Mouse (Mus musculus) limb, embryonic 10.5 days (tissue): ENCODE data around the gene Frs3. TPM values are rescaled to one million over a fixed set of nuclear protein-coding genes. Genes with fewer than 3 reads are reported as not detected.

Experiments
- DNase-seq: peaks from one replicate; pipeline ENCODE4 v3.0.0-alpha.2; 2017; ENCODE audit warnings: low spot score
- H3K27ac ChIP-seq: fragments of 300-500 bp; sonication (generic); 2 replicates; pipeline ENCODE4 v1.5.1; 2016; ENCODE audit warnings: mild to moderate bottlenecking
- H3K27me3 ChIP-seq: fragments of 300-500 bp; sonication (generic); 2 replicates; pipeline ENCODE4 v1.6.1; 2016; ENCODE audit warnings: low read depth, mild to moderate bottlenecking; ENCODE audit not compliant: poor library complexity, severe bottlenecking
- H3K36me3 ChIP-seq: fragments of 300-500 bp; sonication (generic); 2 replicates; pipeline ENCODE4 v1.6.1; 2016; ENCODE audit warnings: mild to moderate bottlenecking, moderate library complexity
- H3K4me1 ChIP-seq: fragments of 300-500 bp; sonication (generic); 2 replicates; pipeline ENCODE4 v1.6.1; 2016
- H3K4me3 ChIP-seq: fragments of 300-500 bp; sonication (generic); 2 replicates; pipeline ENCODE4 v1.5.1; 2016; ENCODE audit warnings: mild to moderate bottlenecking, moderate library complexity
- H3K9me3 ChIP-seq: fragments of 300-500 bp; sonication (generic); replicated peaks from 2 replicates; pipeline ENCODE4 v1.6.1; 2016; ENCODE audit warnings: mild to moderate bottlenecking
- WGBS: fragments of 180-500 bp; shearing (Covaris S2); methylation state at CpG from one replicate; pipeline ENCODE4 v1.1.7; 2016; 5-methylcytosine and 5-hydroxymethylcytosine counted together
- polyA plus RNA-seq: library from polyadenylated mRNA; unstranded; fragments of >200 nt; fragmentation: Nextera tagmentation; extraction: Ambion mirVana; gene quantifications from 2 replicates; pipeline ENCODE4 v1.2.1, GENCODE M21; 2016

Frs3 gene
- polyA plus RNA-seq, 1 experiment from 2014 or later, result 7.3 TPM

DNA sequence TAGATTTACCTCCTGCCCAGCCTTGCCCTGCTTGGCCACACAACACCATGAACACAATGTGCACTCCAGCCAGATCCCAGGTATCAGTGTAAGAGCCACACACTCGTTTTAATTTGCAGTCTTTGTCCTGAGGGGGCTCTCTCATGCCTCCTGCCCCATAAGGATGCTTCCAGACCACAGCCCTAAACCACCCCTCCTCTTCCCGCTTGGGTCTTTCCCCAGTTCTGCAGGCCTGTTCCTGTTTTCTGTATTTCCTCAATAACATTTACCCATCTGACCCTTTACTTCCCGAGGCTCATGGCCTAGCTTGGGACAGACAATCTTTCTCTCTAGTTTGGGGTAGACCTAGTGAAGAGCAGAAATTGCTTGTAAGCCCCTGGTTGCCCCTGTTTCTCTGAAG is 26.2 kb downstream of the Frs3 start:
- WGBS, result 66% methylated on average over 3 of the region's 3 CpGs
- Histone ChIP-seq H3K27ac (no peak overlapping the region), H3K9me3 (no peaks in the 10 kb centered on the region), H3K4me1 (no peaks in the 10 kb centered on the region), H3K27me3 (no peaks in the 10 kb centered on the region), H3K4me3 (no peak overlapping the region), H3K36me3 (no peaks in the 10 kb centered on the region)
- no peak for DNase-seq

DNA sequence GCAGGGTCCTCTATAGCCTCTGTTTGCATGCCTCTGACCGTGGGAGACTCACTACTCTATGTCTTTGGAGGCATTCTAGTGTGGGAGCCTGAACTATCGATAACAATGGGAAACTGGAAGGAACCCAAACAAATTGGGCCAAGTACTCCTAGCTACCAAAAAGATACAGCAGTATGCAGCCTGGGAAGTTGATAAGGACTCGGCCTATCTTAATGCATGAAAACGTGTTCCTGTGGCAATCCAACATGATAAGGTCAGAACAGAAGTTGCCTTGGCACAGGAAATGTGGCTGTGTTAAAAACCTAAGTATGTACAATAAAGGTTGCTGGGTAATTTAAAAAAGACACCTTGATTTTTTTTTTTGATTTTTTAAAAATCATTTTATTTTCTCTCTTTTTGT is 32.4 kb downstream of the Frs3 start:
- 86% methylated on average over 4 of the region's 4 CpGs for WGBS
- H3K4me1 ChIP-seq, result no peaks in the 10 kb centered on the region
- no peak for DNase-seq
- no peaks in the 10 kb centered on the region for H3K36me3 ChIP-seq
- 0 out of 2 replicates have a peak, but pooled peaks cover 4% of the 10 kb centered on the region for H3K27me3 ChIP-seq
- H3K4me3 ChIP-seq, result no peak overlapping the region
- no peaks in the 10 kb centered on the region for H3K9me3 ChIP-seq
- H3K27ac ChIP-seq, result no peak overlapping the region

DNA sequence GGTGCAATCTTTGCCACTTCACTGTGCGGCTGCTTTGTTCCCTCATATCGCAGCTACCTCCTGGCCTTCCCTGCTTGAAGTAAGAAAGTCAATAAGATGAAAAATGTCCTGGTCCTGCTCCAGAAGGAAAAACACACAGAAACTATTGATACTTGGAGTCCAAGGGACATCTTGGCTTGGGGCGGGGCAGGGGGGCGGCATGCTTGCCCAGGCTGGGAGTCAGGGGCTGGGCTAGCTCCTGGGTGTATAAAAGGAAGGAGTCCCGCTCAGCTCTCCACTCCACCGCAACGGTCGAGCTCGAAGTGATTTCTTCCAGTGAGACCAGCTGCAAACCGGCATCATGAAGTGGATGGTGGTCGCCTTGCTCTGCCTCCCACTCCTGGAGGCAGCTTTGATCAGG is 37.7 kb downstream of the Frs3 start, which contains the start of gene Pgc:
Pgc (plus strand) TSS at position 277 of the 400 bp plus-strand sequence.
- H3K36me3 ChIP-seq, result no peaks in the 10 kb centered on the region
- no peaks in the 10 kb centered on the region for H3K9me3 ChIP-seq
- 0 out of 2 replicates have a peak, but pooled peaks cover 9% of the 10 kb centered on the region for H3K27me3 ChIP-seq
- no peak for DNase-seq
- H3K27ac ChIP-seq, result no peak within 1 kb of the TSS
- H3K4me1 ChIP-seq, result no peaks in the 10 kb centered on the region
- no peak within 1 kb of the TSS for H3K4me3 ChIP-seq
- 78% methylated on average over 11 of the region's 11 CpGs for WGBS

DNA sequence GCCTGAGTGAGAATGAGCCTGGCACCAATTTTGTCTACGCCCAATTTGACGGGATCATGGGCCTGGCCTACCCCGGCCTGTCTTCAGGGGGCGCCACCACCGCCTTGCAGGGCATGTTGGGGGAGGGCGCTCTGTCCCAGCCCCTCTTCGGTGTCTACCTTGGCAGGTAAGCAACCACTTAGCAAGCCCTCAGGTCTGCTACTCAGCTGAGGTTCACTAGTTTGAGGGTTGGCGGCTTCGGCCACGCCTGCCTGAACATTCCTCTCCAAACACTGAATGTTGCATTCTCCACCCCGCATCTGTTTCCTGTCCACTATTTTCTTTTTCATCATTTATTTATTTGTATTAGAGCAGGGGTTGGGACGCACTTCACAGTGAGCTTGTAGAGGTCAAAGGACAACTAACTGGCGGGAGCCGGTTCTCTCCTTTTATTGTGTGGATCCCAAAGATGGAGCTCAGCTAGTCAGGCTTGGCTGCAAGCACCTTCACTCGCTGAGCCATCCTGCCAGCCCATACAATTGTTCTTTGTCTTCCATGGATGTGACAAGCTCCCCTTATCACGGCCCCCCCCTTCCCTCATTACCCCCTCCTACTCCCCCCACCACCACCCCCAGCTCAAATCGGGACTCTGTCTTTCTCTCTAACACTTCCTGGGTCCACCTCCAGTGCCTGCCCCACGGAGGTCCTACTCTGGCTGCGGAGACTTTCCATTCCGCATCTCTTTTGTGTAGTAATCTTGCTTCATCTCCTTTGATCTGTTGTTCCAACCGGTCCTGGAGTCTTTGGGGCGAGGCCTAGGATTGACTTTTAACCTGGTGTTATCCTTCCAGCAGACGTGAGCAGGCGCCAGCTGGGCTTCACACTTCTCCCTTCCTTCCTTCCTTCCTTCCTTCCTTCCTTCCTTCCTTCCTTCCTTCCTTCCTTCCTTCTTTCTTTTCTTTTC is 42.1 kb downstream of the Frs3 start:
- WGBS, result 67% methylated on average over 24 of the region's 24 CpGs
- no peak overlapping the region for H3K4me3 ChIP-seq
- H3K4me1 ChIP-seq, result no peaks in the 10 kb centered on the region
- H3K36me3 ChIP-seq, result no peaks in the 10 kb centered on the region
- H3K27ac ChIP-seq, result no peak overlapping the region; the same call in 1 of the 2 replicates
- no peak for DNase-seq
- peaks cover 22% of the 10 kb centered on the region; the same call in 1 of the 2 replicates for H3K27me3 ChIP-seq
- no peaks in the 10 kb centered on the region for H3K9me3 ChIP-seq

DNA sequence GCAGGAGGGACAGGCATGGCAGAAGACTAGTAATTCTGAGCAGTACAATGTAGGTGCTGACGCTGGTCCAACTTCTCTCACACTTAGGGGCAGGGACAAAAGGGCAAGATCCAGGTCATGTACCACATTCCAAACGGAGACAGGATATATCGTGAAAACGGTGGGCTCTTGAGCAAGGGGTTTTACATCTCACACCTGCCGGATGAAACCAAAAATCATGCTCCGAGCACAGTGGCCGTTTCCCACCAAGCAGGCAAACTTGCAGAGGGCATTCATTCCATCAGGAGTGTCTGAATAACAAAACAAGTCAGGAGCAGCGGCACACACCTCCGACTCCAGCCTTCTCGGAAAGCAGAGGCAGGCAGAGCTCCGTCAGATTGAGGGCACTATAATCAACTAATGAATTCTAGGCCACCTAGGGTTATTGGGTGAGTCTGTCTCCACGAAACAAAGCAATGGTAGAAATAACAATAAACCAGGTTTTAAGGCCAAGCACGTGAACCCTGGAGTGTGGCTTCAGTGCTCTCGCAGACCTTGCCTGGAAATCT is 46.8 kb downstream of the Frs3 start:
- Histone ChIP-seq H3K4me3 (no peak overlapping the region), H3K27ac (no peak overlapping the region), H3K27me3 (peaks cover 51% of the 10 kb centered on the region), H3K9me3 (no peaks in the 10 kb centered on the region), H3K36me3 (no peaks in the 10 kb centered on the region), H3K4me1 (peaks cover 33% of the 10 kb centered on the region)
- WGBS, result 73% methylated on average over 14 of the region's 14 CpGs
- DNase-seq, result no peak

DNA sequence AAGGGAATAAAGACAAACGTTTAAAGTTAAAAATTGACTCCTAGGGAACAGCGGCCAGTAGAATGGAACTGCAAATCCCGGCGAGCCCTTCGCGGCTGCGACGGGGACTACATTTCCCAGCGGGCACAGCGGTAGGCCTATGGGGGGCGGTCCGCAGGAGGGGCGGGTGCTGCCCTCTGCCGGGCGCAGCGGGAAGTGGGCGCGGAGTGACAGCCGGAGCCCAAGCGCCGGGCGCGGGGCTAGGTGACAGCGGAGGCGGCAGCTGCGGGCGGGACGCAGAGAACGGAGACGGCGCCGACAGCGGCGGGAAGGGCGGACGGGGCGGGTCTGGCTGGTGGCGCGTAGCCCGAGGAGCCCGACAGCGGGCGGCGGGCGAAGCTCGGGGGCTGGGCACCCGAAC is 48.0 kb downstream of the Frs3 start, which contains the start of gene Tfeb:
Tfeb (plus strand) TSS at position 175 of the 400 bp plus-strand sequence.
- peaks cover 61% of the 10 kb centered on the region for H3K27me3 ChIP-seq
- peak; percentile 98 for DNase-seq
- H3K4me3 ChIP-seq, result peak within 1 kb of the TSS; percentile 66
- H3K4me1 ChIP-seq, result peaks cover 35% of the 10 kb centered on the region
- no peaks in the 10 kb centered on the region for H3K36me3 ChIP-seq
- peak within 1 kb of the TSS; percentile 80 for H3K27ac ChIP-seq
- under 1% methylated on average over 47 of the region's 47 CpGs for WGBS
- H3K9me3 ChIP-seq, result no peaks in the 10 kb centered on the region

DNA sequence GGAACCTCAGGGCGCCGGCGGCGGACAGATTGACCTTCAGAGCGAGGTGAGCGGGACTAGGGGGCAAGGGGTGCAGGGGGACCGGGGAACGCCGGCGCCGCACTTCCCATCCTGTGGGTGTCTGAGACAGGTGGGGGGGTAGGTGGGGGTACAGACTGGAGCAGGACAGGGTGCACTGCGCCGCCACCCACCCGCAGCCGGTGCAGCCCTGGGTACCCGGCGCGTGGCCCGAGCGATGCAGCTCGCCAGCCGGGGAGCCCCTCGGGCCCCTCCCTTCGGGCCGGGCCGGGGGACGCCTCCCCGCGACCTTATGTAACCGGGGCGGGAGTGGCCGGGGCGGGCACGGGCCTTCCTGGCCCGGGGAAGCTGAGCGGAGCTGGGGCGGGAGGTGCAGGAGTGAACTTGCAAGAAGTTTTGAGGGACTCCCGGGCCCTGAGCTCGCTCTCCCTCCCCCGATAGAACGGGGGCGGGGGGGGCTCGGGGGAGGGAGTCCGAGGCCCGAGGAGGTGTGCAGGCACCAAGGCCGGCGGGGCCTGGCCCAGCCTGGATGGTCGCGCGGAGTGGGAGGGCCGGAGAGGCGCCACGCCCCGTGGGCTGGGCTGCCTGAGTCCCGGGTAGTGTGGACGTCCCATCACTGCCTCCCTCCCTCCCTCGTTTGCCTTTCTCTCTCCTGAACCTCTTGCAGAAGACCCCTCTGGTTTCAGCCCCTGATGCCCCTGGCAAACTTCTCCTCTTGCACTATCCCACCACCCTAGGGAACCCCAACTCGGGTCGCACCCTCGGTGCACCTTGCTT is 48.6 kb downstream of the Frs3 start:
- peak; percentile 83 for DNase-seq
- no peaks in the 10 kb centered on the region for H3K9me3 ChIP-seq
- peaks cover 35% of the 10 kb centered on the region for H3K4me1 ChIP-seq
- no peaks in the 10 kb centered on the region for H3K36me3 ChIP-seq
- peak overlapping the region; percentile 66 for H3K4me3 ChIP-seq
- under 1% methylated on average over 54 of the region's 60 CpGs for WGBS
- H3K27ac ChIP-seq, result peak overlapping the region; percentile 80
- peaks cover 60% of the 10 kb centered on the region for H3K27me3 ChIP-seq

DNA sequence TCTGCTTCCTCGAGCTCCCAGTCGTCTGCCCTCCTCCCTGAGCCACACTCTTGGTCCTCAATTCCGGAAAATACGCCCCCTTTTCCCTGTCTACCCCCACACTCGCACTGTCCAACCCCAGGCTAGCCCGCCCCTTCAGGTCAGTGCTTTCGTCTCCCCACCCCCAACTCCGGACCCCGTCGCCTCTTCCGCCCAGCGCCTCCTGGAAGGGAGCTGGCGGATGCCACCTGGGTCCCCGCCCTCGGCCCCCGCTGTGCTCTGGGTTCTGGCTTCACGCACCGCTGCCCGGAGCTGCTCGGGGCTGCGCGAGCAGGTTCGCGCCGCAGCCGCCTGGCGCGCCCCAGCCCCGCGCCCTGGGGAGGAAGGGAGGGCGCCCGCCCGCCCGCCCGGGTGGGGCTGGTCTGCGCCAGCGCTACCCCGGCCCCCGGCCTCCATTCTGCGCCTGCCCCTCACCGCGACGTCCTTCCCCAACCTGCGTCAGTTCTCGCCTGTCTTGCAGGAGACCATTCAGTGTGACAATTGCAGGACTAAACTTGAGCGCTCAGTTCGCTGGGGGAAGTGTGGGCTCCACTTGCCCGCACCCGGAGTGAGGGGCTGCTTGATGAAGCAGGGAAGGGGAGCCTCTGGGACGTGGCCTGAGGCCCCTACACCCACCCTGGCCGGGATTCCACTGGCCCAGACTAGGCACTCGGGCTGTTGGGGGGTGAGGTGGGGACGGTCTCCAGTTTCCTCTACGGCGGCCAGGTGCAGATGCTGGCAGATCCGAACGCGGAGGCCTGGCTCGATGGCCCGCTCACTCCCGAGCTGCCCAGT is 49.4 kb downstream of the Frs3 start:
- peak; percentile 54 for DNase-seq
- WGBS, result under 1% methylated on average over 61 of the region's 61 CpGs
- peak overlapping the region; percentile 66 for H3K4me3 ChIP-seq
- H3K4me1 ChIP-seq, result peaks cover 38% of the 10 kb centered on the region
- H3K36me3 ChIP-seq, result no peaks in the 10 kb centered on the region
- H3K9me3 ChIP-seq, result no peaks in the 10 kb centered on the region
- peak overlapping the region; percentile 80 for H3K27ac ChIP-seq
- H3K27me3 ChIP-seq, result peaks cover 63% of the 10 kb centered on the region

DNA sequence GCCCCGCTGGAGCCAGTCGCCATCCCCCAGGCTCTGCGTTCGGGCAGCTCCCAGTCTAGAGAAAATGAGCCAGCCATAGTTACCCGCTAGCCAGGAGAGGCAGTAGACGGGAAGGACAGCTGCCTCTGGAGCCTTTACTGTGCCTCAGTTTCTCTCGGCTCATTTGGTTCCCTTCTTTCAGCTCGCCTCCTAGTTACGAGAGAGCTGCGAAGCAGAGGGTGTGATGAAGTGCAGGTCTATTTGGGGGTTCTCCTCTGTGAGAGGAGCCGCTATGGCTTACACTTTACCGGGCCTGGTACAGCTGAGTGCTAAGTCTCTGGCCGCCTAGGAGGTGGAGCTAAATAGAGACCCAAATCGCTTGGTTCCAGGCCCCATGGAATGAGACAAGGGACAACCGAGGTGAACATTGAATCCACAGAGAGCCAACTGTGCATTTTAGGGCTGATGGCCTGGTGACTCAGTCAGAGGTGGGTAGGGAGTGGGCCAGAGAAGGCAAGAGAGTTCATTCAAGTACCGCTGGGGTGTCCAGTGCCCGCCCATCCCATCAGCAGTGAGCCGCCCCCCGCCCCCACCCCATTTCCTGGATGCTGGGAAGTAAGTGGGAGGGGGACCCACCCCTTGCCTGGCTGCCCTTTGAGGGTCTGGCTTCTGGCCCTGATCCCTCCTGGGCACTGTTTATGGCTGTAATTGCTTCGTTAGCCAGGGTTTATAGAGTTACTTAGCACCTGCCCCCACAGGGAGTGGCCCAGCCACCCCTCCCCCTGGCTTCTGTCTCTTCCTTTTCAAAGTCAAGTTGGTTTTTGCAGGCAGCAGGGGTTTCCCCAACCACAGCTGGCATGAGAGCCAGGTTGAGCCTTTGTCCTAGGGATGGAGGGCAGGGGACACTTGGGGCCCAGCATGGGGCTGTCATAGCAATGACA is 50.3 kb downstream of the Frs3 start:
- no peaks in the 10 kb centered on the region for H3K36me3 ChIP-seq
- H3K27me3 ChIP-seq, result peaks cover 64% of the 10 kb centered on the region
- 2% methylated on average over 20 of the region's 20 CpGs for WGBS
- peak; percentile 54 for DNase-seq
- H3K4me3 ChIP-seq, result peak overlapping the region; percentile 66
- H3K9me3 ChIP-seq, result no peaks in the 10 kb centered on the region
- H3K27ac ChIP-seq, result peak overlapping the region; percentile 80
- H3K4me1 ChIP-seq, result peaks cover 38% of the 10 kb centered on the region

DNA sequence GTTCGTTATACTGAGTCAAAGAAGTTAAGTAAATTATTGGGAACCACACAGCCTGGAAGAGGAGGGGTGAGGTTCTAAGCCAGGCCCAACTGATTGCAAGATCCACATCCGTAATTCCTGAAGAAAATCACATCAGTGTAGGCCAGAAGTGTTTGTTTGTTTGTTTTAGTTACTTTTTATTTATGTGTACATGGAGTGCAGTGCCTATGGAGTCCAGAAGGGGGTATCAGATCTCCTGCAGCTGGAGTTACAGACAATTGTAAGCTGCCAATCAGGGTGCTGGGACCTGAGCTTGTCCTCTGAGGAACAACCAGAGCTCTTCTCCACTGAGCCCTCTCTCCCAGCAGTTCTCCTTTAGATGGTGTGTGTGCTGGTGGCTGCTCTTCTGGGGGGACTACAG is 51.4 kb downstream of the Frs3 start:
- Histone ChIP-seq H3K27ac (no peak overlapping the region), H3K4me1 (peaks cover 38% of the 10 kb centered on the region), H3K9me3 (no peaks in the 10 kb centered on the region), H3K36me3 (no peaks in the 10 kb centered on the region), H3K4me3 (no peak overlapping the region), H3K27me3 (peaks cover 64% of the 10 kb centered on the region)
- no peak for DNase-seq
- 52% methylated on average over 2 of the region's 2 CpGs for WGBS

DNA sequence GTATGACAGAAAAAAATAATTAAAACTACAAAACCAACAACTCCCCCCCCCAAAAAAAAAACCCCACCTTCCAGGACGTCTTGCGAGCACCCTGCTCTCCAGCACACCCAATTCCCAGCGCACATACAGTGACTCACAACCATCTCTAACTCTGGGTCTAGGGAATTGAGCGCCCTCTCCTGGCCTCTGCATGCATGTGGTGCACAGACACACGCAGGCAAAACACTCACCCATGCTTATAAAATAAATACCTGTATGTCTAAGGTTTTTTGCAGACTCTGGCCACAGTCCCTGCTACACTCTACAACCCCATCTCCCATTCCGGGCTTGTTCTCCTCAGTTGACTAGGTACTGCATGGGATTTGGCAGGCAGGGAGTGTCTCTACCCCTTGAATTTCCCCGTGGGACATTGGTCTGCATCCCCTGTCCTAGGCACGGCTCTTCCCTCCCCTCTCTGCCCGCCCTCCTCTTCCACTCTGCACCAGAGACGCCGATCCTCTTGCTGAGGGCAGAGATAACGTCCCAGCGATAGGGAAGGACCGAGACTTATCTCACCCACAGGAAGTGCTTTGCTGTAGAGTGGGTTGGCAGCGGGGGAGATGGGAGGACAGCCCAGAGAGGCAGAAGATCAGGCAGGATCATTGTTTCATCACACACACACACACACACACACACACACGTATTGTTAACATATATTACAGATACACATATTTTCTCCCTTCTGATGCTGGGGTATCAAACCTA is 54.3 kb downstream of the Frs3 start:
- DNase-seq, result no peak

More for the DNA sequence above, 54.3 kb downstream of the Frs3 start:
- Histone ChIP-seq H3K27me3 (peaks cover 52% of the 10 kb centered on the region), H3K4me3 (no peak overlapping the region), H3K9me3 (no peaks in the 10 kb centered on the region), H3K4me1 (peaks cover 25% of the 10 kb centered on the region), H3K36me3 (no peaks in the 10 kb centered on the region), H3K27ac (no peak overlapping the region)
- WGBS, result 40% methylated on average over 16 of the region's 16 CpGs
